Mouse (Mus musculus) thymus, postnatal 36 days (tissue): ENCODE data around the gene Ccdc84.
"Not testable (repeated sequence)": the region's sequence is repeated elsewhere in the genome, so short reads cannot be mapped to it uniquely, and the experiment has no call there.

Source experiments
- DNase-seq, 2 experiments: peaks; one replicate each; pipeline ENCODE4 v3.0.0; 2022; ENCODE audit warnings: mixed read lengths in 2 of 2

Ccdc84 gene

DNA sequence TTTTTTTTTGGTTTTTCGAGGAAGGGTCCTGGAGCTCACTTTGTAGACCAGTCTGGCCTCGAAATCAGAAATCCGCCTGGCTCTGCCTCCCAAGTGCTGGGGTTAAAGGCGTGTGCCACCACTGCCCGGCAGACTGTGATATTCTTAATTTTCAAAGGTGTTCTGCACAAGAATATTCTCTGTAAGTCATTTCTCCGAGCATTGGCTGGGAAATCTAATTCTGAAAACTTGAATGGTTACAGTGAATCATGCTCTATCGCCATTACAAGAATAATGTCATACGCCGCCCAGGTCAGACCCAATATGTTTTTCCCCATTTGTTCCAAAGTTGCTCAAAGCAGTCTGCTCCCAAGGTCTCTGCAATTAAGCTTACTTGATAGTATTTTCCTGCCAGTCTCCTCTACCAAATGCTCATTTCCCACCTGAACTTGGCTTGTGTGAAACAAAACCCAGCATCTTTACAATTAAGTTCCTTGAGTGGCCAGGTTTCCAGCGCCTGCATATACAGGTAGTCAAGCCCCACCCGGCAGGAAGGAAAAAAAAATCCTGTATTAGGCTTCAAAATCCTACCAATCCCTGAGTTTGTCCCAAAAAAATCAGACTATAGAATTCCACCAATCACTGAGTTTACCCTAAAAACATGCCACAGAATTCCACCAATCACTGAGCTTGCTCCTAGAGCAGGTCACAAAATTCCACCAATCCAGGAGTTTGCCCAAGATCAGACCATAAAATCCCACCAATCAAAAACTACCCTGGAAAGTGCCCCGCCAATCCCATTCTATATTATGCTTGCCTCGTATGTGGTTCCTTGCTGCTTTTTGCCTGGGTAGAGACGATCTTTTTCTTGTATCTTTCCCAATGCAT is at the start of gene Ccdc84:
Gene Ccdc84 (minus strand): TSS at position 51 of the 867 bp plus-strand sequence.
- DNase-seq: no peak

DNA sequence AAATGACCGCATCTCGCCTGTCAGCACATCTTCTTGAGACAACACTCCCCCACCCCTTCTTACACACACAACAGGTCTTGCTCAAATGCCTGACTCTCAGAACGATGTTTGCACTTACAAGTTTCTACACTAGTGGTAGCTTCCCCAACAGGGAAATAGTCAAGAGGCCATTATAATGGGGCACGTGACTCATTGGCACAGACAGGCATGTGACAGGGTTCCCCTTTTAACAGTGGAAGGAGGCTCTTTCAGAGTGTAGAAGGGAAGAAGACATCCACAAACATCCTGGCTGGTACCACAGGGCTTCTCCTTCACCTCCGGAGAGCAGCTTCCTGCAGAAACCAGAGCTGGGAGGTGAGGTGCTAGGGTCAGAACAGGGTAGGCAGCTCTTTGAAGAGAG is 43.6 kb upstream of the Ccdc84 start:
- DNase-seq: no peak

- DNase-seq: no peak
These were observed 38.8 kb upstream of the Ccdc84 start for GRCm38 (mm10) chr9:44457035-44457742.

- no peak for DNase-seq
These were observed 36.5 kb upstream of the Ccdc84 start, which contains the start of gene Upk2 for GRCm38 (mm10) chr9:44454891-44455220. Gene Upk2 (minus strand): TSS chr9:44454976.

DNA sequence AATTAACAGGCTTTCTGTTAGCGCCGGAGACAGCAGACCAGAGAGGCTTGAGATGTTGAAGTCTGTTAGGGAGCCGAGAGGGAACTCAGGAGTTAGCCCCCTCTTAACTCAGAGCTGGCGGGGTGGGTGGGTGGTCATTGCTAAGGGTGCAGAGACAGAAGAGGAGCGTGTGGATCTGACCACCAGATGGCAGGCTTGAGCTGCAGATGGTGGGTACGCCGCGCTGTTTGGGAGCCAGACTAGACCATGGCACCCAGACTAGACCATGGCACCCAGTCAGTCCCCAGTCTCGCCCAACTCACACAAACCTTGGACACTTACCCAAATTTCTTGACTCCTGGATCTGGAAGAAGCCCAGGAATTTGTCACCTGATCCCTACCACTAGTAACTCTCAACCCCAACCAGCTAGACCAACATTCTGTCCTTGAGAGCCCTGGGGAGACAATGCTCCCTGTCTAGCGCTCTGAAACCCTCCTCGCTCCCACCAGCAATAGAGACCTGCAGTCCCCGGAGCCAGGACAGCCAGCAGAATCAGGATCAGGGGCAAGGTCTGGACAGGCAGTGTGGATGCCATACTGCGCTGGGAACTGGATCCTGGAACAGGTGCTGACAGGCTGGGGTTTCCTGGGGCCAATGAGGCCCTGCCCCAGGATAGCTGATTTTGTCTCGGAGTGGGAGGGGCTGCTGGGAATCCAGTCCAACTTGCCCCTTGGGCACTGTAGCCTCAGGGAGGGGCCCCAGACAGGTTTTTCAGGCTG is 35.9 kb upstream of the Ccdc84 start:
- DNase-seq: peak; percentile 79 to 83

GRCm38 (mm10) chr9:44450387-44450786 is 32.0 kb upstream of the Ccdc84 start:
- peak; percentile 13 to 19 for DNase-seq

DNA sequence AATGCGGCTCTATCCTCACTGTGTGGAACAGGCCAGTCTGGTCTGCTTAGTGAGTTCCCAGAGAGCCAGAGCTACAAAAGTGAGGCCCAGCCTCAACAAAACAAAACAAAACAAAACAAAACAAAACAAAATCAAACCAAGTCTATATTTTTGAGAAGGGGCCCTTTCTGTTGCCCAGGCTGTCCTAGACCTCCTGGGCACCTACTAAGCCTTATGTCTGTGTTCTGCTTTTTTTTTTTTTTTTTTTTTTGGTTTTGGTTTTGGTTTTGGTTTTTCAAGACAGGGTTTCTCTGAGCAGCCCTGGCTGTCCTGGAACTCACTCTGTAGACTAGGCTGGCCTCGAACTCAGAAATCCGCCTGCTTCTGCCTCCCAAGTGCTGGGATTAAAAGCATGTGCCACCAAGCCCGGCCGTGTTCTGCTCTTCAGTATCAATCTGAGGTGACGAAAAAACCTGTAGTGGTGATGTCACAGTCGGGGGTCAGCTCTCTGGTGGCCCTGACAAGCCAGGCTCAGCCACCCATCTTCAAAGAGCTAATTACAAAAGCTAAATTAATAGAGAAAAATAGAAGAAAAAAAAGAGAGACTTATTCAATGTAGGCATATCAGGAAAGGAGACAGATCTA is 26.1 kb upstream of the Ccdc84 start:
- DNase-seq: not testable (repeated sequence)

GRCm38 (mm10) chr9:44440961-44441360 is 22.6 kb upstream of the Ccdc84 start, which contains the start of gene Foxr1:
Gene Foxr1 (minus strand): TSS chr9:44441136.
- DNase-seq: no peak

- no peak for DNase-seq
These were observed 17.4 kb upstream of the Ccdc84 start for GRCm38 (mm10) chr9:44435747-44436146.

DNA sequence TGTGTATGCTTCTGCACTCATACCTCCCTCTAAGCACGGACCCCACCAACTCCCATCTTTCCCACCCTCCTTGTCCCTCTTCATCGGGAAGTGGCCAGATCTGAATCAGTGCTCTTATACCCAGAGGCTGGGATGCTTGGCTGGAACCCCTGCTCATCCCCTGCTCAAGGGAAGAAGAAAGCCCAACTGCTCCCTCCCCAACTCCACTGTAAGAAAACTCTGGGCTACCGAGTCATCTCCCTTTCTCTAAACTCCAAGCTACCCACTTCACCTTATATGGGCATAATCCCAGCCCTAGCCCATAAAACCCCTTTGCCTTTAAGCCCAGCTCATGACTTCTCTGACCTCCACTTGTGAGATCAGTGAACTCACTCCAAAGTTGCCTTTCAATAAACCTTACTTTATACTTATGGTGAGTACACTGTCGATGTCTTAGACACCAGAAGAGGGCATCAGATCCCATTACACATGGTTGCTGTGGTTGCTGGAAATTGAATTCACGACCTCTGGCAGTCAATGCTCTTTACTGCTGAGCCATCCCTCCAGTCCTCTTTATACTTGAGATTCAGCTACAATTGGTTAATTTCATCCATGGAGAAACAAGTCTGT is 14.3 kb upstream of the Ccdc84 start:
- no peak for DNase-seq

DNA sequence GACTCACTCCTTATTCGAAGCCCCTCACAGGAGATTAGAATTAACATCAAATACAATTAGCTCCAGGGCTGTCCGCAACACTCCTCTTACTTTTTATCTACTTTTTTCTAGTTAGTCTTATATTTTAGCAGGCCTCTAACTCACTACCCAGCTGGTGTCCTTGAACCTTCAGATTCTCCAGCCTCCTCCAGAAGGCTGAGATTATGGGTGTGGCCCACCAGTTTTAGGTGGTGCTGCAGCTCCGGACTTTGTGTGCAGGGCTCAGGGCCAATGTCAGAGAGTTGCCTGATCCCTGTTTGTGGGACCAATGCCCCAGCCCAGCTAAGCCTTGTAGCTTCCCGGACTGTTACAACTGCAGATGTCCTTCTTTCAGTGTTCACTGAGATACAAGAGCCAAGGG is 5.2 kb upstream of the Ccdc84 start:
- DNase-seq: no peak

DNA sequence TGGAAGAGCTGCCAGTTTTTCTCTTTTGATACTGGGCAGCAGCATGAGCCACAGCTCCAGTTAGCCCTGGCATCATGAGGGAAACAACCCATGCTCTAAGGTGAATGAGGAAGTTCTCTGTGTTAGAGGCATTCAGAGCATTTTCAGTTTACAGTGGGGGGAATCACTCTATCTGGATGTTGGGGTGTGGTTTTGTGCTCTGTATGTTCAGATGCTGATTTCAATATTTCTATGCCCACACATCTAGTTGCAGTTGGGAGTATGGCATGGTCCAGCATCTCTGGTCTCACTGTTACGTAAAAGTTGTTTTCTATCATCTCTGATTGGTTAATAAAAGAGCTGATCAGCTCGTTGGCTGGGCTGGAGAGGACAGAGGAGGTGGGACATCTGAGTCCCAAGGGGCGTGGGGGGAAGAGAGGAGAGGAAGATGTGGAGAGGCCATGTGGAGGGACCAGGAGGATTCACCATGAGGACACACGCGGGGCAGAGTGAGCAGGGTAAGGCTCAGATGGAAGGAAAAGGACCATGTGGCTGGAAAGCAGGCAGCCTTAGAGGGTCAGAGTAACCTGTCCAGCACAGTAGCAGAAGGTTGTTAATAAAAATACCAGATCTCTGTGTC is 2.0 kb upstream of the Ccdc84 start:
- no peak for DNase-seq

- DNase-seq: not testable (repeated sequence)
These were observed 1.4 kb upstream of the Ccdc84 start for GRCm38 (mm10) chr9:44419730-44420129.

DNA sequence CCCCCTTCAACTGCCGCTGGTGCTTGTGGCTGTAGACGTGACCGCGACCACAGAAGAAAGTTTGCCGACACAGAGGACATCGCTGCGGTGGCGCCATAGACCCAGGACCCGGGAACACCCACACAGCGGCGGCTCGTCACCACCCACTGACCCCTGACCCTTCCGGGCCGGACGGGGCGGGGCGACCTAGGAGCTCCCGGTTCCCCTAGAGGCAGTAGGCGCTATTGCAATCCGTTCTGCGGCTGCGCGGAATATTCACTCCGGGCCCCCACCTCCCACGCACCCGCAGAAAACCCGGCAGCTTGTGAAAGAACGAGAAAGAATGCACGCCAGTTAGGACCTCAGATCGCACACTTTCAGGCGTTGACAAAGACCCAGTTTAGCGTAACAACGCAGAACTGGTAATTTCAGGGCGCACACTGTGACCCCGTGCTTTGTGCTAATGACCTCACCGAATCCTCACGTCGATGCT is 441 bp downstream of the Ccdc84 start:
- DNase-seq: peak; percentile 90 to 92

DNA sequence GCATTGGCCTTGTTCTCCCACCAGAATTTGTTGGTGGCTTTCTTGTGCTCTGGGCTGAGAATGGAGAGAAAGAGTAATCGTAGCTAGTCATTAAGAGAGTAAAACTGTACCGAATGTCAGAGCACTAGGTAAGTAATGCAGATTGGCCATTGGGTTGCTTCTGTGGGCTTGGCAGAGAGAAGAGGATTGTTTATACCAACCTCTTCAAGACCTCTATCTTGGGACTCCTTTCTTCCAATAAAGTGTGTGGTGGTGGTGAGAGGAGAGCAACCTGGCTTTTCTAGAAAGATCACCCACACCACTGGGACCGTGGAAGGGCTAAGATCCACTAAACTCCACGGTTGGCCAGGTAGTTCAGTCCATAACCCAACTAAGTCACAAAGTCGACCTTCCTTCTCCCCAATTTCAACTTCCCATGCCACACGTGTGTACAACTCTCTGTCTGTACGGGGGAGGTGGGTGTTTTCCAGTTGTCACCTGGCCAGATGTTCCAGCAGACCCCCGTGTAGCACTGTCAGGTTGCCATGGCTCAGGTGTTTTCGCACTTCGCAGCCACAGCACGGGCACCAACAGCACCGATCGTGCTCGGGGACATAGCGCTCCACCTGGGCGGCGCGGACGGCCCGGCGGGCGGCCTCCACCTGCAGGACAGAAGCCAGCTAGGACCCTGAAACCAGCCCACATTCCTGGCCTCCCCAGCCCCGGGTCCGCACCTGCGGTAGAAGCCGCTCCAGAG is 1.0 kb downstream of the Ccdc84 start:
- no peak for DNase-seq

- no peak for DNase-seq
These were observed 5.6 kb downstream of the Ccdc84 start for GRCm38 (mm10) chr9:44412781-44413180.

GRCm38 (mm10) chr9:44412306-44412705 is 6.1 kb downstream of the Ccdc84 start:
- no peak for DNase-seq

GRCm38 (mm10) chr9:44411601-44412130 is 6.7 kb downstream of the Ccdc84 start:
- no peak for DNase-seq

DNA sequence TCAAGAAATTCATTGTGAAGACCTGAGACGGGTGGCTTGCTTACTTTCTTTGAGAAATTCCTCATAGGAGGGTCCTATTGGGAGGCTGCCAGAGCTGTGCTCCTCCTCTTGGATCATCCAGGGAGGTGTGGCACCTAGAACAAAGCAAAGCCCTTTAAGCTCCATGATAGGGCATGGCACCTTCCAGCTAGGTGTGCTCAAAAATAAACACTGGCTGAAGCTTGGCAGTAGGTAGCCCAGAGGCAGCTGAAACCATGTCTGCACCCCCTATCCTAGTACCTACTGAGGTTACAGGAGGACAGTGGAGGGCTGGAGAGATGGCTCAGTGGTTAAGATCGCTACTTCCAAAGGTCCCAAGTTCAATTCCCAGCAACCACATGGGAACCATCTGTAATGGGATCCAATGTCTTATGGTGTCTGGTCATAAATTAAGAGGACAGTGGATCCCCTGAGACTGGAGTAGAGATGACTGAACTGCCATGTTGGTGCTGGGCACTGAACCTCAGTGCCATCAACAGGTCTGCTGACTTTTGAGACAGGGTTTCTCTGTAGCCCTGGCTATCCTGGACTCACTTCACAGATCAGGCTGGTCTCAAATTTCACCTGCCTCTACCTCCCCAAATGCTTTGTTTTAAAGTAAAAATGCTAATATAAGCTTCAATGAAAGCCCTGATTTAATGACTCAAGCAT is 7.6 kb downstream of the Ccdc84 start:
- no peak for DNase-seq

DNA sequence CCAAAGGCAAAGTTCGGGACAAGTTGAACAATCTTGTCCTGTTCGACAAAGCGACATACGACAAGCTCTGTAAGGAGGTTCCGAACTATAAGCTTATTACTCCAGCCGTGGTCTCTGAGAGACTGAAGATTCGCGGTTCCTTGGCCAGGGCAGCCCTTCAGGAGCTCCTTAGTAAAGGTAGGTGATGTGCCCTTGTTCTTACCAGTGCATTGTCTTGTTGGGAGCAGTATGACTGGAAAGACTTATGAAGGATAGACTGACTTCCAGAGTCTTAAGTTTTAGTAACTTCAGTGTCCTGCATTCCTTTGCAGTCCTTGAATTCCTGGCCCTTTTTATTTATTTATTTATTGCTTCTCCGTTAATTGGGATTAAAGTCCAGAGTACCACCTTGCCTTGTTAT is 9.7 kb downstream of the Ccdc84 start:
- DNase-seq: not testable (repeated sequence)
